Mouse (Mus musculus) liver, embryonic 14 days (tissue): ENCODE data around the gene Rad51. TPM values are rescaled to one million over a fixed set of nuclear protein-coding genes. Genes with fewer than 3 reads are reported as not detected.

Experiments
- polyA plus RNA-seq: library from polyadenylated mRNA; depleted of rRNA; stranded (reverse); fragments of >200 nt; gene quantifications from 2 replicates; pipeline ENCODE4 v1.2.3, GENCODE M21; 2012; rRNA removed

Gene Rad51
- polyA plus RNA-seq: 24.9 and 28.9 TPM in 2 replicates

GRCm38 (mm10) chr2:119112438-119113112, at the start of gene Rad51:
Gene Rad51 (plus strand): TSS chr2:119112793.

GRCm38 (mm10) chr2:119156681-119157572, 44.3 kb downstream of the Rad51 start, which contains the start of gene Rmdn3:
Gene Rmdn3 (minus strand): TSS chr2:119157034.

GRCm38 (mm10) chr2:119166901-119167865, 54.6 kb downstream of the Rad51 start, which contains the start of gene Gchfr:
Gene Gchfr (plus strand): TSS chr2:119167773.

GRCm38 (mm10) chr2:119173991-119174651, 61.5 kb downstream of the Rad51 start, which contains the start of gene Gm14137:
Gene Gm14137 (plus strand): TSS chr2:119174509.

Other genes with a start within 250 kb of the Rad51 start
- gene Bahd1, start 212.4 kb upstream of the Rad51 start, polyA plus RNA-seq: 4.4 and 5.5 TPM in 2 replicates
- gene Chst14, start 186.3 kb upstream of the Rad51 start, polyA plus RNA-seq: 3.5 TPM in 2 replicates
- 6.7 and 7.8 TPM in 2 replicates for gene Ccdc32, start 83.4 kb upstream of the Rad51 start, polyA plus RNA-seq
- 3.6 and 4.3 TPM in 2 replicates for gene Rpusd2, start 78.0 kb upstream of the Rad51 start, polyA plus RNA-seq
- 7.4 and 8.3 TPM in 2 replicates for gene Knl1, start 65.7 kb upstream of the Rad51 start, polyA plus RNA-seq
- gene Rmdn3, start 44.2 kb downstream of the Rad51 start, polyA plus RNA-seq: 21.8 and 25.6 TPM in 2 replicates
- 32.2 and 36.7 TPM in 2 replicates for gene Gchfr, start 55.0 kb downstream of the Rad51 start, polyA plus RNA-seq
- gene Gm14137, start 61.7 kb downstream of the Rad51 start, polyA plus RNA-seq: 0.01 TPM in 2 replicates
- 14.0 and 16.3 TPM in 2 replicates for gene Zfyve19, start 95.8 kb downstream of the Rad51 start, polyA plus RNA-seq
- 11.1 and 13.4 TPM in 2 replicates for gene Dnajc17, start 96.0 kb downstream of the Rad51 start, polyA plus RNA-seq
- not detected in 2 replicates for gene Ppp1r14d, start 117.1 kb downstream of the Rad51 start, polyA plus RNA-seq
- 0.16 and 0.31 TPM in 2 replicates for gene Spint1, start 124.6 kb downstream of the Rad51 start, polyA plus RNA-seq
- gene Rhov, start 158.5 kb downstream of the Rad51 start, polyA plus RNA-seq: 0.03 and 0.06 TPM in 2 replicates
- 3.2 and 3.7 TPM in 2 replicates for gene Vps18, start 175.9 kb downstream of the Rad51 start, polyA plus RNA-seq
- gene Dll4, start 213.0 kb downstream of the Rad51 start, polyA plus RNA-seq: 1.2 and 1.3 TPM in 2 replicates
- 0.98 and 2.0 TPM in 2 replicates for gene Chac1, start 238.4 kb downstream of the Rad51 start, polyA plus RNA-seq